Mouse (Mus musculus): ENCODE results near the gene Rftn1.

The Rftn1 gene

GRCm38 (mm10) chr17:49979761-49980285, 210.7 kb downstream of the Rftn1 start:
- no peak for DNase-seq

GRCm38 (mm10) chr17:49977424-49977790, 213.1 kb downstream of the Rftn1 start:
- DNase-seq, result no peak

GRCm38 (mm10) chr17:49976678-49977423, 213.6 kb downstream of the Rftn1 start:
- no peak for DNase-seq

- DNase-seq, result no peak
Measured at GRCm38 (mm10) chr17:49975481-49975880, 215.0 kb downstream of the Rftn1 start.

GRCm38 (mm10) chr17:49974996-49975395, 215.5 kb downstream of the Rftn1 start:
- DNase-seq, result no peak

- DNase-seq, result no peak
Measured at GRCm38 (mm10) chr17:49972164-49972563, 218.3 kb downstream of the Rftn1 start.

GRCm38 (mm10) chr17:49971057-49971456, 219.4 kb downstream of the Rftn1 start:
- DNase-seq, result no peak

- peak; percentile 78 for DNase-seq
Measured at GRCm38 (mm10) chr17:49968467-49969207, 221.8 kb downstream of the Rftn1 start.

- no peak for DNase-seq
Measured at GRCm38 (mm10) chr17:49965846-49966762, 224.4 kb downstream of the Rftn1 start.

- DNase-seq, result no peak
Measured at GRCm38 (mm10) chr17:49965035-49965434, 225.4 kb downstream of the Rftn1 start.

GRCm38 (mm10) chr17:49964471-49964870, 226.0 kb downstream of the Rftn1 start:
- no peak for DNase-seq

GRCm38 (mm10) chr17:49959021-49959420, 231.5 kb downstream of the Rftn1 start:
- no peak for DNase-seq

- DNase-seq, result peak; percentile 54
Measured at GRCm38 (mm10) chr17:49951856-49952607, 238.4 kb downstream of the Rftn1 start.

GRCm38 (mm10) chr17:49951491-49951855, 239.0 kb downstream of the Rftn1 start:
- DNase-seq, result peak; percentile 87

- no peak for DNase-seq
Measured at GRCm38 (mm10) chr17:49942674-49943073, 247.8 kb downstream of the Rftn1 start.

All from lung, postnatal 10 days (tissue).